Mouse (Mus musculus) embryonic facial prominence, embryonic 14.5 days (tissue): ENCODE measurements around the gene Ndufa12. TPM values are rescaled to one million over a fixed set of nuclear protein-coding genes. Genes with fewer than 3 reads are reported as not detected.
A peak's percentile ranks its signal among the peaks of the same experiment; 100 is the strongest.

Experiments used
- ATAC-seq: fragments of 200-750 bp; cut with Nextera tagmentation; 2 replicates; pipeline ENCODE4 v1.8.0; 2017; ENCODE audit warnings: low read depth, moderate number of reproducible peaks, moderate TSS enrichment
- DNase-seq: peaks from one replicate; pipeline ENCODE4 v3.0.0-alpha.2; 2015; ENCODE audit warnings: low spot score
- H3K27ac ChIP-seq: fragments of 300-500 bp; sonication (generic); replicated peaks from 2 replicates; pipeline ENCODE4 v1.5.1; 2014; ENCODE audit warnings: low read depth, mild to moderate bottlenecking, low read length, moderate library complexity
- H3K27me3 ChIP-seq: fragments of 300-500 bp; sonication (generic); replicated peaks from 2 replicates; pipeline ENCODE4 v1.6.1; 2014; ENCODE audit warnings: low read length; ENCODE audit not compliant: control insufficient read depth, insufficient read depth
- H3K36me3 ChIP-seq: fragments of 300-500 bp; sonication (generic); 2 replicates; pipeline ENCODE4 v1.6.1; 2014; ENCODE audit warnings: low read length, mixed read lengths; ENCODE audit not compliant: control insufficient read depth, insufficient read depth
- H3K4me1 ChIP-seq: fragments of 300-500 bp; sonication (generic); 2 replicates; pipeline ENCODE4 v1.6.1; 2014; ENCODE audit warnings: antibody characterized with exemption, low read length; ENCODE audit not compliant: control insufficient read depth, insufficient read depth
- H3K4me2 ChIP-seq: fragments of 300-500 bp; sonication (generic); 2 replicates; pipeline ENCODE4 v1.6.1; 2014; ENCODE audit warnings: low read depth, mild to moderate bottlenecking, low read length, moderate library complexity, mixed read lengths
- H3K4me3 ChIP-seq: fragments of 300-500 bp; sonication (generic); 2 replicates; pipeline ENCODE4 v1.5.1; 2014; ENCODE audit warnings: low read depth, mild to moderate bottlenecking, low read length
- H3K9ac ChIP-seq: fragments of 300-500 bp; sonication (generic); 2 replicates; pipeline ENCODE4 v1.6.1; 2014; ENCODE audit warnings: low read depth, mild to moderate bottlenecking, low read length, moderate library complexity, mixed read lengths
- H3K9me3 ChIP-seq: fragments of 300-500 bp; sonication (generic); 2 replicates; pipeline ENCODE4 v1.6.1; 2016; ENCODE audit warnings: low read length; ENCODE audit not compliant: control insufficient read depth
- WGBS: fragments of 180-500 bp; shearing (Covaris S2); extraction: QIAGEN DNeasy Blood & Tissue Kit; methylation state at CpG from one replicate; pipeline ENCODE4 v1.1.7; 2014; 5-methylcytosine and 5-hydroxymethylcytosine counted together
- polyA plus RNA-seq: library from polyadenylated mRNA; unstranded; fragments of >200 nt; fragmentation: Nextera tagmentation; extraction: Ambion mirVana; gene quantifications from 2 replicates; pipeline ENCODE4 v1.2.1, GENCODE M21; 2014

The Ndufa12 gene
- polyA plus RNA-seq, 1 experiment from 2014 or later = 366 TPM

DNA sequence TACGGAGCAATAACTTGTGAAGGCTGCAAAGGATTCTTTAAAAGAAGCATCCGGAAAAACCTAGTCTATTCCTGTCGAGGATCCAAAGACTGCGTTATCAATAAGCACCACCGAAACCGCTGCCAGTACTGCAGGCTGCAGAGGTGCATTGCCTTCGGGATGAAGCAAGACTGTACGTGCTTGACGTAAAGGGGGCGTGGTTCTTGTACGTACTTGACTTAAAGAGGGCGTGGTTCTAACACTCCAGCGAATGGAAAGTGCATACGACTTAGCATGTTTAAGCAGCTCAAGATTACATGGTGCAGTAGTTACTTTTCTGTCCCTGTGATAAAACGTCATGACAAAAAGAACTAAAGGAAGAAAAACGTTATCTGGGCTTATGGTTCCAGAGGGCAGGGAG, 33.1 kb upstream of the Ndufa12 start:
- no peaks in the 10 kb centered on the region for H3K4me1 ChIP-seq
- H3K36me3 ChIP-seq = peaks cover 73% of the 10 kb centered on the region
- no peak overlapping the region for H3K4me2 ChIP-seq
- ATAC-seq (no peak), DNase-seq (no peak)
- H3K4me3 ChIP-seq = no peak overlapping the region
- H3K9me3 ChIP-seq = 0 out of 2 replicates have a peak, but pooled peaks cover 8% of the 10 kb centered on the region
- 84% methylated on average over 16 of the region's 16 CpGs for WGBS
- no peak overlapping the region for H3K27ac ChIP-seq
- no peaks in the 10 kb centered on the region for H3K27me3 ChIP-seq
- no peak overlapping the region for H3K9ac ChIP-seq

DNA sequence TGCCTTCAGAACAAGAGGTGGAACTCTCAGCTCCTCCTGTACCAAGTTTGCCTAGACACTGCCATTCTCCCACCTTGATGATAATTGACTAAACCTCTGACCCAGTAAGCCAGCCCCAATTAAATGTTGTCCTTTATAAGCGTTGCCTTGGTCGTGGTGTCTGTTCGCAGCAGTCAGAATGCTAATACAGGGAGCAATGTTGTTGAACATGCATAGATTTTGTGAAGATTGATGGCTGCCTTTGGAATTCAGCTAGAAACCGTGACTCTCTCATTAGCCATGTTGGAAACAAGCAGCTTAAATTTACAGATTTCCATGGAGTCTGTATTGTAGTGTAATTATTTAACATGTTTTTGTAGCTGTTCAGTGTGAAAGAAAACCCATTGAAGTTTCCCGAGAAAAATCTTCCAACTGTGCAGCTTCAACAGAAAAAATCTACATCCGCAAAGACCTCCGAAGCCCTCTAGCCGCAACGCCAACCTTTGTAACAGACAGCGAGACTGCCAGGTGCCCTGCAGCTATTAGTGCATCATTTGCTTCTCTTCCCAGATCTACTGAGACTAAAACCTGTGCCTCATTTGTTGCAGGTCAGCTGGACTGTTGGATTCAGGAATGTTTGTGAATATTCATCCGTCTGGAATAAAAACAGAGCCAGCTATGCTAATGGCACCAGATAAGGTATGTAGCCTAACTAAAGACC, 31.3 kb upstream of the Ndufa12 start:
- no peak overlapping the region for H3K9ac ChIP-seq
- H3K27me3 ChIP-seq = no peaks in the 10 kb centered on the region
- no peak overlapping the region for H3K4me2 ChIP-seq
- 83% methylated on average over 11 of the region's 11 CpGs for WGBS
- H3K4me1 ChIP-seq = no peaks in the 10 kb centered on the region
- H3K9me3 ChIP-seq = 0 out of 2 replicates have a peak, but pooled peaks cover 8% of the 10 kb centered on the region
- H3K36me3 ChIP-seq = peaks cover 80% of the 10 kb centered on the region
- H3K4me3 ChIP-seq = no peak overlapping the region
- no peak overlapping the region for H3K27ac ChIP-seq
- no peak for DNase-seq
- ATAC-seq = no peak

DNA sequence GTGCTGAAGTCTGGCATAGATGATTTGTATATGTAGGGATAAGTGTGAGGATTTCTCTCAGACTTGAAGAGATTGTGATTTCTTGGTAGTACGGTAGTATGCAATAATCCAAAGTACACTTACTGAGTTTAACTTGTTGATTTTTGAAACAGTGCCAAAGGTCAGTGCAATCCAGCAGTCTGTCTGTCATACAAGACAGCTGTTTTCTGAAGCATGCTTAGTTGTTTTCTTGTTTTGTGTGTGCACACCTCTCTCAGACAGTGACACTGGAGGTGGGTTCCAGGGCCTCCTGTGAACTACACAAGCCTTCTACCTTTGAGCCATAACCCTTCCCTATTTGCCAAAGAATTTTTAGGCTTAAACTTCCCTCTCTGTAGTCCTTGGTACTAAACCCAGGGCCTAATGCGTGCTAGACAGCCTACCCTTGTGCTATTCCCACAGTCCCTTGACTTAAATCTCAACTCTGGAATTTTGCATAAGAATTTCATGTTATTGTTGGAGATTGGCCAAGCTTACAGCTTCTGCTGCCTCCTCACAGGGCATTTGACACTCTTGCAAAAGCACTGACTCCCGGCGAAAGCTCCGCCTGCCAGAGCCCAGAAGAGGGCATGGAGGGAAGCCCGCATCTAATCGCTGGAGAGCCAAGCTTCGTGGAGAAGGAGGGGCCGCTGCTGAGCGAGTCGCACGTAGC, 26.9 kb upstream of the Ndufa12 start:
- Histone ChIP-seq H3K4me3 (no peak overlapping the region), H3K4me1 (no peaks in the 10 kb centered on the region), H3K9ac (no peak overlapping the region), H3K27me3 (no peaks in the 10 kb centered on the region), H3K27ac (no peak overlapping the region), H3K4me2 (no peak overlapping the region), H3K9me3 (0 out of 2 replicates have a peak, but pooled peaks cover 8% of the 10 kb centered on the region), H3K36me3 (peaks cover 87% of the 10 kb centered on the region)
- WGBS = 42% methylated on average over 12 of the region's 12 CpGs
- DNase-seq (peak; percentile 85), ATAC-seq (peak; percentile 79; the same call in 1 of the 2 replicates)

DNA sequence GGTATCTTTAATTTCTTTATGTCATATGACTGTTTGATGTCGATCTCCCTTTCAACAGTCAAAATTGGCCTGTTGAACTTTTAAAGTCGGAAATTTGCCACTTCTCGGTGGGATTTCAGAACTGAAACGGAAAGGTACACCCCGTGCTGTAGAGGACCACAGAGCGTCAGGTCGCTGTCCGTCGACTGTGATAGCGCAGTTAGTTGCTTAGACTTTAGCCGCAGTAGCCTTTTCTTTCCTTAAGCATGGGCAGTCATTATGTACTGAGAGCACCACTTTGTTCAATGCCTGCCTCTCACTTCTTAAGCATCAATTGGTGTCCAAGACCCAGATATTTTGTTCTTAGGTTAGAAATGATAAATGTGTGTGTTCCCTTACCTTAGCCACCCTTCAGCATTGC, 26.4 kb upstream of the Ndufa12 start:
- peaks cover 82% of the 10 kb centered on the region for H3K36me3 ChIP-seq
- no peak for ATAC-seq

DNA sequence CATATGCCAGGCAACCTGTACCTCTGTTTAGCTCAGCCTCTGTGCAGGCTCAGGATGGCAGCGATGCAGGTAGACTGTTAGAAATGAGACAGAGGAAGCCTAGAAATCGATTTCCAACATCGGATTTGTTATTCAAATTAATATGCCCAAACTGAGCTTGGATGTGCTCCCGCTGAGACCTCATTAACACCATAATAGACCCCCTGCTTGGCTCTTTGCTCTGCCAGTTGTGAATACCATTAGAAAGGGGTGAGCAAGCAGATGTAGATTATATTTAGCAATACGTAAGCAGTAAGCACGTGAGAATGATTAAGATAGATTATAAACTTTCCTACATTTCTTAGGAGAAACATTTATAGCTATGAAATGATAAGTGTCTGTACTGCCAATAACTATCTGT, 25.8 kb upstream of the Ndufa12 start:
- Histone ChIP-seq H3K4me3 (no peak overlapping the region), H3K4me2 (no peak overlapping the region), H3K36me3 (peaks cover 76% of the 10 kb centered on the region), H3K9me3 (0 out of 2 replicates have a peak, but pooled peaks cover 8% of the 10 kb centered on the region), H3K27ac (no peak overlapping the region), H3K9ac (no peak overlapping the region), H3K27me3 (no peaks in the 10 kb centered on the region), H3K4me1 (no peaks in the 10 kb centered on the region)
- DNase-seq (no peak), ATAC-seq (no peak)
- 77% methylated on average over 6 of the region's 6 CpGs for WGBS

More for the DNA sequence above, 26.4 kb upstream of the Ndufa12 start:
- Histone ChIP-seq H3K9ac (no peak overlapping the region), H3K27ac (no peak overlapping the region), H3K9me3 (0 out of 2 replicates have a peak, but pooled peaks cover 8% of the 10 kb centered on the region), H3K4me1 (no peaks in the 10 kb centered on the region), H3K4me3 (no peak overlapping the region), H3K27me3 (no peaks in the 10 kb centered on the region), H3K4me2 (no peak overlapping the region)
- 72% methylated on average over 11 of the region's 11 CpGs for WGBS
- no peak for DNase-seq

DNA sequence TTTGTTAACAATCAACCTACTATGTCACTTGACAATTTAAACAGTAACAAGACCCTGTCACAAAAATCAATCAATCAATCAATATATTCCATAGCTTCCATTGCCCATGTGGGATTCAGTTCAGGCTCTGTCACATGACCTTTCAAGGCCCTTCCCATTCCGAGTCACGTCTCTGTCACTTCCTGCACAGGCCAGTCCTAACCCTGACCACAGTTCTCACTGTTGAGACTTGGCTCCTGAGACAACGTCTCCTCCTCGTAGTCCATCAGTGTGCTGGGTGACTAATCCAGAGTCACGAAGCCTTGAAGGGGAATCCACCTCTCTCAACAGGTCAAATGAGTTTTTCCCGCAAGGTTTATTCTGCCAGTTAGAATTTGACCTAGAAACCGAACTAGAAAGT, 23.9 kb upstream of the Ndufa12 start:
- ATAC-seq (no peak), DNase-seq (no peak)
- H3K9ac ChIP-seq = no peak overlapping the region
- H3K9me3 ChIP-seq = 0 out of 2 replicates have a peak, but pooled peaks cover 6% of the 10 kb centered on the region
- no peak overlapping the region for H3K4me3 ChIP-seq
- WGBS = 87% methylated on average over 7 of the region's 7 CpGs
- peaks cover 61% of the 10 kb centered on the region for H3K36me3 ChIP-seq
- H3K4me2 ChIP-seq = no peak overlapping the region
- no peak overlapping the region for H3K27ac ChIP-seq
- no peaks in the 10 kb centered on the region for H3K4me1 ChIP-seq
- H3K27me3 ChIP-seq = no peaks in the 10 kb centered on the region

DNA sequence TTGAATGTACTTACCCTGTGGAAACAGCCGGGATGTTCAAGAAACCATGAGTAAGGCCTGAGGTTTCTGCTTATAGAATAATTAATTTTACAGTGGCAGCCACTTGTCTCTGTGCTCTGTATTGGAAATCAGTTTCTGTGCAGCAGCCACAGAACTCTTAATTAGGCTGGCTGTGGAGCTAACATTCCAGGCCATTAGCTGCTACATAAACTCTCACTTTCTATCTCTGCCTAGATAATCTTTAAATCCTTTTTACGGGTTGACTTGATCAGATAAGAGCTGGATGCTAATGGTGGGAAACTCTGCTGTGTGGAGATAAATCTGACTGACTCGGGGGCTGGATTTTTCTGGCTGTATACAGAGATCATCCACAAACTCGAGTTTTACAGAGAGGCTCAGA, 15.3 kb upstream of the Ndufa12 start:
- no peak overlapping the region for H3K4me3 ChIP-seq
- H3K27ac ChIP-seq = no peak overlapping the region
- ATAC-seq (no peak), DNase-seq (no peak)
- no peaks in the 10 kb centered on the region for H3K4me1 ChIP-seq
- no peak overlapping the region for H3K4me2 ChIP-seq
- H3K9ac ChIP-seq = no peak overlapping the region
- WGBS = 69% methylated on average over 4 of the region's 4 CpGs
- peaks cover 55% of the 10 kb centered on the region for H3K36me3 ChIP-seq
- no peaks in the 10 kb centered on the region for H3K27me3 ChIP-seq
- no peaks in the 10 kb centered on the region for H3K9me3 ChIP-seq

DNA sequence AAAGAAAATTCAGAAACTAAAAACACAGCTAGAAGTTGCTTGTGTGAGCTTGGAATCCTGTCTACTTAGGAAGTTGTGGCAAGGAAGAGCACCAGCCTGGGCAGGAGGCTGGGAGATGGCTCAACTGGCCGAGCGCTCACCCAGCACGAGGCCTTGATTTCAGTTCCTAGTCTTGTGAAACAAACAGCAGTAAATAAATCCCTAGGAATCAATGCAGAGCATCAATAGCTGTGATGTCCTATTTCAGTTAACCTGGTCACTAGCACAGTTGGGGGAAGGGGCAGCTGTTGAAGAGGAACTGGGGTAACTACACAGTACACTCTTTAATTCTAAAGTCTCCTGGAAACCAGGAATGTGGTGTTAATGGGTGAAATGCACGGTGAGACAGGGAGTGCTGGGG, 6.5 kb downstream of the Ndufa12 start:
- Histone ChIP-seq H3K4me1 (no peaks in the 10 kb centered on the region), H3K27me3 (no peaks in the 10 kb centered on the region), H3K27ac (no peak overlapping the region), H3K4me2 (no peak overlapping the region), H3K9ac (no peak overlapping the region), H3K36me3 (peaks cover 79% of the 10 kb centered on the region), H3K4me3 (no peak overlapping the region), H3K9me3 (no peaks in the 10 kb centered on the region)
- DNase-seq (no peak), ATAC-seq (no peak)
- WGBS = 90% methylated on average over 4 of the region's 4 CpGs
